Mouse (Mus musculus) cerebellum, adult 11-12 months (tissue): ENCODE measurements around the gene Lrrc49.

Experiments
- DNase-seq: peaks from one replicate; pipeline ENCODE4 v3.0.0; 2022

Lrrc49 gene

DNA sequence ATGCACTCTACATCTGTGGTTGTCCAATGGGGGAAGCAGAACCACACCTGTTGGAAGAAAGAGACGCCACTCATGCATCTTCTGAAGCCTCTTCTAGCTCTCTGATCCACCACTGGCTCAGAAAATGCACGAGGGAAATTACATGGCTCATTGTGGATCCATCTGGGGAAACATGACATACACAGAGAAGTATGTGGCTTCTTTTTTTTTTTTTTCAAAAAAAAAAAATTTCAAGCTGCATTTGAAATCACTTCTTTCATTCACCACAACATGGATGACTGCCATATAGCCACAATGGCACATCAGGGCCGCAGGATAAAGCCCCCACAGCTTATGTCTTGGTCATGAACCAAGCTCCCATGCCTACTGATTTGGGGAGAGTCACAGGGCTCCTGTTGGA, 159.7 kb downstream of the Lrrc49 start:
- DNase-seq, result no peak

GRCm38 (mm10) chr9:60527836-60528235, 160.1 kb downstream of the Lrrc49 start:
- DNase-seq, result no peak

DNA sequence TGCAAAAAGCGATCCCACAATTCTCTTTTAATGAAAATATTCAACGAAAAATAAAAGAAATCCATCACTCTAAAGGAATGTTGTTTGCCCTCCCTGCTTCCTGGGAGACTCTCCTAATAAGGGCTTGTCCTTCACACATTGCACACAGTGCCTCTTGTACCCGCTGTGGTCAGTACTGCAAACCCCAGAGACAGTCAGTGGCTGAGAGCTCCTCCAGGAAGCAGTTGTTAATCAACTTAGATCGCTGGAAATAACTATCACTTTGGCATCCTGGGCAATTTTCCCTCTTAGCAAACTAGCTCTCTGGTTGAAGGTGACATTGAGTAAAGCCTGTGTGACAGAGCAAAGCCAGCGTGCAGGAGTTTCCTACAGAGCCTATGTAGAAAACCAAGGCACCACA, 160.9 kb downstream of the Lrrc49 start:
- DNase-seq, result no peak

GRCm38 (mm10) chr9:60526195-60526594, 161.8 kb downstream of the Lrrc49 start:
- no peak for DNase-seq

DNA sequence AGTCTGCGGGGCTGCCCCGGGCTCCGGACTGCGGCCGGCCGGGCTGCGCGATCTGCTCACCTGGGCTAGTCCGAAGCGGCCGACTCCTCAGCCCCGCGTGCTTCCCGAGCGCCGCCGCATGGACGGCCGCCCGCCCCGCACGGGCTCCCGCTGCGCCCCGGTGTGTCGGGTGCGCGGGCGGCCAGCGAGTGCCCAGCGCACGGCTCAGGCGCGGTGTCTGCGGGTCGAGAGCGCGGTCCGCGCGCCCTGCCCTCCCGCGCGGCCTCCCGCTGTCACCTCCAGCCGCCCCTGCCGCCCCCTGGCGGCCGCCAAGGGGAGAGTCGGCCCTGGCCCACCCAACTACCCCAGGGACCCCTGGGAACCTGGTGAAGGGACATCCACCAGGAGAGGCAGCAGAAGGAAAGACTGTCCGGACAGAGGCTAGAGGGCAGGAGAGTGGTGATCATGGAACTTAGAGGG, 166.1 kb downstream of the Lrrc49 start, which contains the start of gene Thsd4:
TSS of gene Thsd4 (minus strand) at position 241 of the 459 bp plus-strand sequence.
- DNase-seq, result peak; percentile 16

GRCm38 (mm10) chr9:60521143-60521542, 166.8 kb downstream of the Lrrc49 start:
- no peak for DNase-seq

DNA sequence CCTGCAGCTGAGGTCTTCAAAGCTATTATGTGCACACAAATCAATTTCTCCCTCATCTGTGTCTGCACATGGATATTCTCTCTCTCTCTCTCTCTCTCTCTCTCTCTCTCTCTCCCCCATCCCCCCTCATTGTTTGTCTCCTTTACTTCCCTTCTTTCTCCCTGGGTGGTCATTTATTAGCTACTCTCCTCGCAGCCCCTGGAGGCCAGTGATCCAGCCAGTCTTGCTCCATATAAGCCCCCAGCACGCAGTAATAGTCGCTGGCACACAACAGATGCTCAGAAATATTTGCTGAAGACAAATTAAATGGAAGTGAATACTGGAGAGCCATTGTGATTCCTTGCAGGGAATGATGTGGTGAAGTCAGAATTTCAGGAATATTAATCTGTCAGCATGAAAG, 168.4 kb downstream of the Lrrc49 start:
- DNase-seq, result no peak
